Mouse (Mus musculus): ENCODE results near the gene Gm5726. TPM values are rescaled to one million over a fixed set of nuclear protein-coding genes. Genes with fewer than 3 reads are reported as not detected.

Gene Gm5726
- not detected for polyA plus RNA-seq (2017; shearing (Covaris generic))

DNA sequence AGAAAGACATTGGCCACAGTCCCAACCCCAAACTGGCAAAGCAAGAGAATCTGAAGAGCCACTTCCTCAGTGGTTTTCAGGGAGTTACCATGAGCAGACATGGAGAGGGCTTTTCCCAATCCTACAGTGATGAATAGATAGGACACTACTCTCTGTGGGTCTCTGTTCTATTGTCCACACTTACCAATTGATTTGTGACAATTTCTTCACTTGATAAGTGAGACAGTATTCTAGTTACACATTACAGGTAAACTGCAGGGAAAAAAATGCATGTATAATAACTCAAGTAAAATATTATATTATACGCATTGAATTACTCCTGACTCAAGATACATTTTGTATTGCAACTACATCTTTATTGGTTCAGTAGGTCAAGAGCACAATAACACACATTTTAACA, at the start of gene Gm5726:
TSS of gene Gm5726 (minus strand) at position 101 of the 400 bp plus-strand sequence.

DNA sequence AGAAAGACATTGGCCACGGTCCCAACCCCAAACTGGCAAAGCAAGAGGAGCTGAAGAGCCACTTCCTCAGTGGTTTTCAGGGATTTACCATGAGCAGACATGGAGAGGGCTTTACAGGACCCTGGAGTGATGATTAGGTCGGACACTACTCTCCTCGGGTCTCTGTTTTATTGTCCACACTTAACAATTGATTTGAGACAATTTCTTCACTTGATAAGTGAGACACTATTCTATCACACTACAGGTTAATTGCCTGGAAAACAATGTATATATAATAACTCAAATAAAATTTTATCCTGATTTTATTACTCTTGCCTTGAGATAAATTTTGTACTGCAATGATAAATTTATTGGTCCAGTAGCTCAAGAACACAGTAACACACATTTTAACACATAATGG, 30.6 kb upstream of the Gm5726 start, which contains the start of gene Gm4141:
TSS of gene Gm4141 (minus strand) at position 101 of the 400 bp plus-strand sequence.

DNA sequence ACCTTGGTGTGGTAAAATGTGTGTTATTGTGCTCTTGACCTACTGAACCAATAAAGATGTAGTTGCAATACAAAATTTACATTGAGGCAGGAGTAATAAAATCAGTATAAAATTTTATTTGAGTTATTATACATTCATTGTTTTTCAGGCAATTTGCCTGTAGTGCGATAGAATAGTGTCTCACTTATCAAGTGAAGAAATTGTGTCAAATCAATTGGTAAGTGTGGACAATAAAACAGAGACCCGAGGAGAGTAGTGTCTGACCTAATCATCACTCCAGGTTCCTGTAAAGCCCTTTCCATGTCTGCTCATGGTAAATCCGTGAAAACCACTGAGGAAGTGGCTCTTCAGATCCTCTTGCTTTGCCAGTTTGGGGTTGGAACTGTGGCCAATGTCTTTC, 12.0 kb downstream of the Gm5726 start, which contains the start of gene Vmn1r104:
TSS of gene Vmn1r104 (plus strand) at position 301 of the 400 bp plus-strand sequence.

DNA sequence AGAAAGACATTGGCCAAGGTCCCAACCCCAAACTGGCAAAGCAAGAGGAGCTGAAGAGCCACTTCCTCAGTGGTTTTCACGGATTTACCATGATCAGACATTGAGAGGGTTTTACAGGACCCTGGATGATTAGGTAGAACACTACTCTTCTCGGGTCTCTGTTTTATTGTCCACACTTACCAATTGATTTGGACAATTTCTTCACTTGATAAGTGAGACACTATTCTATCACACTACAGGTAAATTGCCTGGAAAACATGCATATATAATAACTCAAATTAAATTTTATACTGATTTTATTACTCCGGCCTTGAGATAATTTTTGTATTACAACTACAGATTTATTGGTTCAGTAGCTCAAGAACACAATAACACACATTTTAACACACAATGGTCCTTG, 35.1 kb downstream of the Gm5726 start, which contains the start of gene Vmn1r103:
TSS of gene Vmn1r103 (minus strand) at position 101 of the 400 bp plus-strand sequence.

Other genes with a start within 250 kb of the Gm5726 start
- not detected for gene Gm4133, start 211.7 kb downstream of the Gm5726 start, polyA plus RNA-seq (2017; shearing (Covaris generic))
- gene Gm5728, start 170.3 kb downstream of the Gm5726 start, polyA plus RNA-seq (2017; shearing (Covaris generic)), result not detected
- not detected for gene Vmn1r100, start 127.8 kb downstream of the Gm5726 start, polyA plus RNA-seq (2017; shearing (Covaris generic))
- not detected for gene Vmn1r101, start 103.2 kb downstream of the Gm5726 start, polyA plus RNA-seq (2017; shearing (Covaris generic))
- 1 to 10 TPM in 1 of 2 experiments, under 1 TPM in 1; 0.28 to 5.2 TPM for gene Gm10670, start 70.8 kb downstream of the Gm5726 start, polyA plus RNA-seq (2017; shearing (Covaris generic))
- gene Vmn1r103, start 35.2 kb downstream of the Gm5726 start, polyA plus RNA-seq (2017; shearing (Covaris generic)), result not detected
- gene Vmn1r104, start 11.9 kb downstream of the Gm5726 start, polyA plus RNA-seq (2017; shearing (Covaris generic)), result 1 to 10 TPM in 1 of 2 experiments, under 1 TPM in 1; 0.25 to 1.1 TPM
- gene Gm4141, start 30.5 kb upstream of the Gm5726 start, polyA plus RNA-seq (2017; shearing (Covaris generic)), result not detected
- 1 to 10 TPM in 1 of 2 experiments, under 1 TPM in 1; 0.30 to 1.9 TPM for gene Gm4513, start 53.3 kb upstream of the Gm5726 start, polyA plus RNA-seq (2017; shearing (Covaris generic))
- gene Vmn1r107, start 123.2 kb upstream of the Gm5726 start, polyA plus RNA-seq (2017; shearing (Covaris generic)), result 1 to 10 TPM in 1 of 2 experiments, not detected in 1; 2.2 TPM
- gene Vmn1r111, start 157.5 kb upstream of the Gm5726 start, polyA plus RNA-seq (2017; shearing (Covaris generic)), result 1 to 10 TPM in 1 of 2 experiments, not detected in 1; 1.0 TPM
- not detected for gene Gm10668, start 184.9 kb upstream of the Gm5726 start, polyA plus RNA-seq (2017; shearing (Covaris generic))
- not detected for gene Vmn1r112, start 225.4 kb upstream of the Gm5726 start, polyA plus RNA-seq (2017; shearing (Covaris generic))
- not detected for gene Vmn1r113, start 241.5 kb upstream of the Gm5726 start, polyA plus RNA-seq (2017; shearing (Covaris generic))

Data from inflammation-experienced regulatory T-cells (primary cell).